Mouse (Mus musculus) kidney, embryonic 14.5 days (tissue): Measurements from ENCODE around the gene Calhm1. TPM values are rescaled to one million over a fixed set of nuclear protein-coding genes. Genes with fewer than 3 reads are reported as not detected.
"Not testable (repeated sequence)": the region's sequence is repeated elsewhere in the genome, so short reads cannot be mapped to it uniquely, and the experiment has no call there.

ENCODE experiments used
- ATAC-seq: fragments of 200-750 bp; cut with Nextera tagmentation; 2 replicates; pipeline ENCODE4 v1.8.0; 2017; ENCODE audit warnings: moderate number of reproducible peaks, mild to moderate bottlenecking, moderate TSS enrichment, moderate library complexity; ENCODE audit not compliant: low FRiP score, low TSS enrichment
- H3K27ac ChIP-seq: fragments of 300-500 bp; sonication (generic); 2 replicates; pipeline ENCODE4 v1.5.1; 2014; ENCODE audit warnings: low read depth, mild to moderate bottlenecking, low read length, moderate library complexity, mixed read lengths
- H3K27me3 ChIP-seq: fragments of 300-500 bp; sonication (generic); 2 replicates; pipeline ENCODE4 v1.6.1; 2014; ENCODE audit warnings: mild to moderate bottlenecking, low read length; ENCODE audit not compliant: control insufficient read depth, insufficient read depth
- H3K36me3 ChIP-seq: fragments of 300-500 bp; sonication (generic); 2 replicates; pipeline ENCODE4 v1.6.1; 2014; ENCODE audit warnings: low read length, mixed read lengths; ENCODE audit not compliant: control insufficient read depth, insufficient read depth
- H3K4me1 ChIP-seq: fragments of 300-500 bp; sonication (generic); 2 replicates; pipeline ENCODE4 v1.6.1; 2014; ENCODE audit warnings: low read length, mixed read lengths; ENCODE audit not compliant: control insufficient read depth, insufficient read depth
- H3K4me2 ChIP-seq: fragments of 300-500 bp; sonication (generic); replicated peaks from 2 replicates; pipeline ENCODE4 v1.6.1; 2014; ENCODE audit warnings: low read depth, mild to moderate bottlenecking, low read length
- H3K4me3 ChIP-seq: fragments of 300-500 bp; sonication (generic); 2 replicates; pipeline ENCODE4 v1.5.1; 2014; ENCODE audit warnings: mild to moderate bottlenecking, low read length
- H3K9ac ChIP-seq: fragments of 300-500 bp; sonication (generic); 2 replicates; pipeline ENCODE4 v1.6.1; 2014; ENCODE audit warnings: low read depth, mild to moderate bottlenecking, low read length, moderate library complexity
- H3K9me3 ChIP-seq: fragments of 300-500 bp; sonication (generic); 2 replicates; pipeline ENCODE4 v1.6.1; 2016; ENCODE audit warnings: low read length; ENCODE audit not compliant: control insufficient read depth
- WGBS: fragments of 180-500 bp; shearing (Covaris S2); extraction: QIAGEN DNeasy Blood & Tissue Kit; methylation state at CpG from one replicate; pipeline ENCODE4 v1.1.7; 2014; 5-methylcytosine and 5-hydroxymethylcytosine counted together
- polyA plus RNA-seq: library from polyadenylated mRNA; unstranded; fragments of >200 nt; fragmentation: Nextera tagmentation; extraction: Ambion mirVana; gene quantifications from 2 replicates; pipeline ENCODE4 v1.2.1, GENCODE M21; 2014

Calhm1 gene
- polyA plus RNA-seq, 1 experiment from 2014 or later, result not detected

GRCm38 (mm10) chr19:47142438-47142837 lies 1.6 kb downstream of the Calhm1 start:
- Histone ChIP-seq H3K27ac (no peak overlapping the region), H3K36me3 (no peaks in the 10 kb centered on the region), H3K9me3 (no peaks in the 10 kb centered on the region), H3K9ac (no peak overlapping the region), H3K4me3 (no peak overlapping the region), H3K4me1 (peaks cover 10% of the 10 kb centered on the region; the same call in 1 of the 2 replicates), H3K4me2 (no peak overlapping the region), H3K27me3 (no peaks in the 10 kb centered on the region; the same call in 1 of the 2 replicates)
- ATAC-seq, result no peak
- 74% methylated on average over 6 of the region's 6 CpGs for WGBS

GRCm38 (mm10) chr19:47139611-47140010 lies 4.4 kb downstream of the Calhm1 start:
- not testable (repeated sequence) for H3K36me3 ChIP-seq, H3K4me2 ChIP-seq, H3K4me3 ChIP-seq, H3K27me3 ChIP-seq, H3K9me3 ChIP-seq, ATAC-seq, H3K27ac ChIP-seq, H3K9ac ChIP-seq
- 24% methylated on average over 7 of the region's 7 CpGs for WGBS
- H3K4me1 ChIP-seq, result peaks cover 16% of the 10 kb centered on the region; the same call in 1 of the 2 replicates

GRCm38 (mm10) chr19:47137771-47138421 lies 6.2 kb downstream of the Calhm1 start, which contains the start of gene Calhm2:
Gene Calhm2 (minus strand): TSS chr19:47138294.
- H3K9ac ChIP-seq, result peak within 1 kb of the TSS; percentile 61
- H3K4me2 ChIP-seq, result peak within 1 kb of the TSS; percentile 68
- 3% methylated on average over 27 of the region's 28 CpGs for WGBS
- H3K36me3 ChIP-seq, result peaks cover 15% of the 10 kb centered on the region
- H3K27me3 ChIP-seq, result no peaks in the 10 kb centered on the region; the same call in 1 of the 2 replicates
- peak within 1 kb of the TSS; percentile 64 for H3K27ac ChIP-seq
- peak; percentile 58 for ATAC-seq
- H3K4me3 ChIP-seq, result peak within 1 kb of the TSS; percentile 32
- peaks cover 16% of the 10 kb centered on the region; the same call in 1 of the 2 replicates for H3K4me1 ChIP-seq
- no peaks in the 10 kb centered on the region for H3K9me3 ChIP-seq

GRCm38 (mm10) chr19:47137051-47137581 lies 6.9 kb downstream of the Calhm1 start:
- ATAC-seq, result no peak
- Histone ChIP-seq H3K27ac (peak overlapping the region; percentile 64; the same call in 1 of the 2 replicates), H3K4me2 (peak overlapping the region; percentile 68), H3K27me3 (no peaks in the 10 kb centered on the region; the same call in 1 of the 2 replicates), H3K4me3 (peak overlapping the region; percentile 32), H3K4me1 (peaks cover 16% of the 10 kb centered on the region; the same call in 1 of the 2 replicates), H3K9ac (peak overlapping the region; percentile 61), H3K9me3 (no peaks in the 10 kb centered on the region), H3K36me3 (peaks cover 23% of the 10 kb centered on the region)
- WGBS, result 33% methylated on average over 5 of the region's 6 CpGs

GRCm38 (mm10) chr19:47136170-47136569 lies 7.9 kb downstream of the Calhm1 start:
- no peak for ATAC-seq
- no peaks in the 10 kb centered on the region; the same call in 1 of the 2 replicates for H3K27me3 ChIP-seq

GRCm38 (mm10) chr19:47135568-47135967 lies 8.5 kb downstream of the Calhm1 start:
- ATAC-seq, result no peak
- WGBS, result 92% methylated on average over 17 of the region's 17 CpGs

More at GRCm38 (mm10) chr19:47136170-47136569, 7.9 kb downstream of the Calhm1 start:
- Histone ChIP-seq H3K4me3 (no peak overlapping the region), H3K9me3 (no peaks in the 10 kb centered on the region), H3K9ac (no peak overlapping the region), H3K4me2 (no peak overlapping the region), H3K36me3 (peaks cover 31% of the 10 kb centered on the region), H3K27ac (no peak overlapping the region), H3K4me1 (peaks cover 16% of the 10 kb centered on the region; the same call in 1 of the 2 replicates)
- 86% methylated on average over 5 of the region's 5 CpGs for WGBS

GRCm38 (mm10) chr19:47133161-47133560 lies 10.9 kb downstream of the Calhm1 start:
- Histone ChIP-seq H3K9me3 (no peaks in the 10 kb centered on the region), H3K9ac (no peak overlapping the region), H3K4me1 (peaks cover 10% of the 10 kb centered on the region; the same call in 1 of the 2 replicates), H3K27ac (no peak overlapping the region), H3K4me2 (no peak overlapping the region), H3K4me3 (no peak overlapping the region), H3K27me3 (no peaks in the 10 kb centered on the region), H3K36me3 (peaks cover 61% of the 10 kb centered on the region)
- no peak for ATAC-seq
- WGBS, result 88% methylated on average over 7 of the region's 7 CpGs

More at GRCm38 (mm10) chr19:47135568-47135967, 8.5 kb downstream of the Calhm1 start:
- Histone ChIP-seq H3K36me3 (peaks cover 37% of the 10 kb centered on the region), H3K9me3 (no peaks in the 10 kb centered on the region), H3K27me3 (no peaks in the 10 kb centered on the region; the same call in 1 of the 2 replicates), H3K4me1 (peaks cover 16% of the 10 kb centered on the region; the same call in 1 of the 2 replicates), H3K9ac (no peak overlapping the region), H3K27ac (no peak overlapping the region), H3K4me3 (no peak overlapping the region), H3K4me2 (no peak overlapping the region)

GRCm38 (mm10) chr19:47130551-47131125 lies 13.4 kb downstream of the Calhm1 start:
- Histone ChIP-seq H3K9ac (no peak overlapping the region), H3K4me1 (no peaks in the 10 kb centered on the region), H3K27ac (no peak overlapping the region), H3K4me2 (no peak overlapping the region), H3K4me3 (no peak overlapping the region), H3K36me3 (peaks cover 84% of the 10 kb centered on the region), H3K9me3 (no peaks in the 10 kb centered on the region), H3K27me3 (no peaks in the 10 kb centered on the region)
- WGBS, result 95% methylated on average over 15 of the region's 15 CpGs
- no peak for ATAC-seq

- Histone ChIP-seq H3K4me3 (no peak overlapping the region), H3K4me2 (no peak overlapping the region), H3K27ac (no peak overlapping the region), H3K4me1 (no peaks in the 10 kb centered on the region), H3K27me3 (no peaks in the 10 kb centered on the region), H3K9ac (no peak overlapping the region), H3K36me3 (peaks cover 94% of the 10 kb centered on the region), H3K9me3 (no peaks in the 10 kb centered on the region)
- no peak for ATAC-seq
- 91% methylated on average over 11 of the region's 11 CpGs for WGBS
Measured at GRCm38 (mm10) chr19:47128835-47129234, 15.2 kb downstream of the Calhm1 start.
